Mouse (Mus musculus) mouse trophoblast stem cell (cell line): Measurements from ENCODE around the gene Olfr843.

ENCODE experiments used
- in situ Hi-C, 2 experiments: fragments of 300-500 bp; cut with MseI, MboI; formaldehyde crosslinking; loops; 2 replicates in 1 of 2; 3 replicates in 1 of 2; pipeline ENCODE4 v1.15.1; 2025

The Olfr843 gene

DNA sequence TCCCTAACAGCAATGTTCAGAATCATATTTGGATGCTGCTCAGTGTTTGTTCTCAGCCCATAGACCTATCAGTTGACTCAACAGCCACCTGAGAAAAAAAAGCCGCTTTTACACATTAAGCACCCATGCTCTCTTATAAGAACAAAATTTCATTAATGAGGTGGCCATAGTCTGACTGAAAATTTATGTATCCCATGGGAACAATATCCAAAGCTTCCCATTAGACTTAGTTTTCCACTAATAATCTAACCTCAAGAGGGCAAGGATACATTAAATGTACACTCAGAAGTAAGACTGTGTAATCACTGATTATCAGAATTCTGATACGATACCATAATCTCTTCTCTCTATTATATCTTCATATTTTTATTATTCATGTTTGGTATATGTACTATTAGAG lies at the start of gene Olfr843:
Gene Olfr843, minus strand, starts transcription at position 101 of the 400 bp plus-strand sequence.
- in situ Hi-C loops: no loop called here
